Mouse (Mus musculus) lung, postnatal 0 days (tissue): ENCODE data around the gene Mau2. TPM values are rescaled to one million over a fixed set of nuclear protein-coding genes. Genes with fewer than 3 reads are reported as not detected.
"Not testable (repeated sequence)": the region's sequence is repeated elsewhere in the genome, so short reads cannot be mapped to it uniquely, and the experiment has no call there.

ENCODE experiments used
- ATAC-seq: fragments of 200-750 bp; cut with Nextera tagmentation; 2 replicates; pipeline ENCODE4 v1.8.0; 2017; ENCODE audit warnings: moderate library complexity
- DNase-seq: peaks from one replicate; pipeline ENCODE4 v3.0.0-alpha.2; 2016; ENCODE audit warnings: low spot score
- H3K27ac ChIP-seq: fragments of 300-500 bp; sonication (generic); 2 replicates; pipeline ENCODE4 v1.5.1; 2014; ENCODE audit warnings: antibody characterized with exemption, mild to moderate bottlenecking, low read length, mixed read lengths
- H3K27me3 ChIP-seq: fragments of 300-500 bp; sonication (generic); replicated peaks from 2 replicates; pipeline ENCODE4 v1.6.1; 2014; ENCODE audit warnings: low read length, mixed read lengths; ENCODE audit not compliant: insufficient read depth
- H3K36me3 ChIP-seq: fragments of 300-500 bp; sonication (generic); 2 replicates; pipeline ENCODE4 v1.6.1; 2014; ENCODE audit warnings: low read length, mixed read lengths; ENCODE audit not compliant: insufficient read depth
- H3K4me1 ChIP-seq: fragments of 300-500 bp; sonication (generic); 2 replicates; pipeline ENCODE4 v1.6.1; 2014; ENCODE audit warnings: antibody characterized with exemption, low read depth, low read length, mixed read lengths; ENCODE audit not compliant: insufficient read depth
- H3K4me2 ChIP-seq: fragments of 300-500 bp; sonication (generic); replicated peaks from 2 replicates; pipeline ENCODE4 v1.6.1; 2014; ENCODE audit warnings: low read depth, mild to moderate bottlenecking, low read length, moderate library complexity, mixed read lengths
- H3K4me3 ChIP-seq: fragments of 300-500 bp; sonication (generic); 2 replicates; pipeline ENCODE4 v1.5.1; 2014; ENCODE audit warnings: low read depth, low read length
- H3K9ac ChIP-seq: fragments of 300-500 bp; sonication (generic); replicated peaks from 2 replicates; pipeline ENCODE4 v1.6.1; 2014; ENCODE audit warnings: low read depth, mild to moderate bottlenecking
- H3K9me3 ChIP-seq: fragments of 300-500 bp; sonication (generic); 2 replicates; pipeline ENCODE4 v1.6.1; 2016; ENCODE audit warnings: low read length, mixed read lengths
- CTCF ChIP-seq: IDR thresholded peaks from 2 replicates; pipeline ENCODE4 v1.5.1; 2016; ENCODE audit warnings: antibody characterized with exemption, mild to moderate bottlenecking
- EP300 ChIP-seq: IDR thresholded peaks from 2 replicates; pipeline ENCODE4 v1.6.1; 2016; ENCODE audit warnings: antibody characterized with exemption, mild to moderate bottlenecking, control low read depth
- WGBS: fragments of 180-500 bp; shearing (Covaris S2); extraction: QIAGEN DNeasy Blood & Tissue Kit; methylation state at CpG from one replicate; pipeline ENCODE4 v1.1.7; 2014; 5-methylcytosine and 5-hydroxymethylcytosine counted together
- polyA plus RNA-seq: library from polyadenylated mRNA; unstranded; fragments of >200 nt; fragmentation: Nextera tagmentation; extraction: Ambion mirVana; gene quantifications from 2 replicates; pipeline ENCODE4 v1.2.1, GENCODE M21; 2015

Mau2 gene
- polyA plus RNA-seq, 1 experiment from 2014 or later: 37.1 TPM

- DNase-seq (no peak), ATAC-seq (no peak)
- no peak overlapping the region for H3K27ac ChIP-seq
- no peaks in the 10 kb centered on the region for H3K36me3 ChIP-seq
- 87% methylated on average over 3 of the region's 3 CpGs for WGBS
- H3K27me3 ChIP-seq: no peaks in the 10 kb centered on the region
- no peak overlapping the region for H3K4me3 ChIP-seq
- peaks cover 6% of the 10 kb centered on the region; the same call in 1 of the 2 replicates for H3K4me1 ChIP-seq
- H3K9me3 ChIP-seq: no peaks in the 10 kb centered on the region
- no peak overlapping the region for H3K4me2 ChIP-seq
- TF ChIP-seq EP300 (no peak), CTCF (no peak)
- H3K9ac ChIP-seq: no peak overlapping the region
Observed at GRCm38 (mm10) chr8:69998706-69999105, 43.8 kb downstream of the Mau2 start.

- H3K27ac ChIP-seq: peak overlapping the region; percentile 93
- H3K36me3 ChIP-seq: no peaks in the 10 kb centered on the region
- peak overlapping the region; percentile 50 for H3K4me3 ChIP-seq
- no peak for ATAC-seq
- 2% methylated on average over 35 of the region's 35 CpGs for WGBS
- peak overlapping the region; percentile 67 for H3K4me2 ChIP-seq
- H3K27me3 ChIP-seq: no peaks in the 10 kb centered on the region
- H3K9ac ChIP-seq: peak overlapping the region; percentile 59
- peaks cover 6% of the 10 kb centered on the region; the same call in 1 of the 2 replicates for H3K4me1 ChIP-seq
- no peaks in the 10 kb centered on the region for H3K9me3 ChIP-seq
- peak; percentile 69; the same call in 1 of the 2 replicates for TF ChIP-seq EP300
- peak; percentile 38; the same call in 1 of the 2 replicates for TF ChIP-seq CTCF
- no peak for DNase-seq
Observed at GRCm38 (mm10) chr8:69996589-69997285, 45.8 kb downstream of the Mau2 start.

GRCm38 (mm10) chr8:69995776-69996588 lies 46.6 kb downstream of the Mau2 start, which contains the start of gene Gatad2a:
Gene Gatad2a (minus strand): TSS chr8:69996384.
- TF ChIP-seq CTCF (peak; percentile 62), EP300 (no peak)
- under 1% methylated on average over 57 of the region's 87 CpGs for WGBS
- H3K27me3 ChIP-seq: no peaks in the 10 kb centered on the region
- H3K9me3 ChIP-seq: no peaks in the 10 kb centered on the region
- peaks cover 6% of the 10 kb centered on the region; the same call in 1 of the 2 replicates for H3K4me1 ChIP-seq
- no peaks in the 10 kb centered on the region for H3K36me3 ChIP-seq
- ATAC-seq: peak; percentile 97
- H3K27ac ChIP-seq: peak within 1 kb of the TSS; percentile 95
- peak within 1 kb of the TSS; percentile 87 for H3K9ac ChIP-seq
- peak within 1 kb of the TSS; percentile 73 for H3K4me2 ChIP-seq
- peak; percentile 100 for DNase-seq
- peak within 1 kb of the TSS; percentile 95 for H3K4me3 ChIP-seq

GRCm38 (mm10) chr8:69995422-69995775 lies 47.1 kb downstream of the Mau2 start:
- H3K27ac ChIP-seq: peak overlapping the region; percentile 95
- no peaks in the 10 kb centered on the region for H3K27me3 ChIP-seq
- 2% methylated on average over 7 of the region's 7 CpGs for WGBS
- no peak for ATAC-seq
- no peak for TF ChIP-seq EP300
- peak overlapping the region; percentile 73 for H3K4me2 ChIP-seq
- H3K4me3 ChIP-seq: peak overlapping the region; percentile 95
- H3K9ac ChIP-seq: peak overlapping the region; percentile 87
- H3K9me3 ChIP-seq: no peaks in the 10 kb centered on the region
- peaks cover 6% of the 10 kb centered on the region; the same call in 1 of the 2 replicates for H3K4me1 ChIP-seq
- no peak for DNase-seq
- no peaks in the 10 kb centered on the region for H3K36me3 ChIP-seq

DNA sequence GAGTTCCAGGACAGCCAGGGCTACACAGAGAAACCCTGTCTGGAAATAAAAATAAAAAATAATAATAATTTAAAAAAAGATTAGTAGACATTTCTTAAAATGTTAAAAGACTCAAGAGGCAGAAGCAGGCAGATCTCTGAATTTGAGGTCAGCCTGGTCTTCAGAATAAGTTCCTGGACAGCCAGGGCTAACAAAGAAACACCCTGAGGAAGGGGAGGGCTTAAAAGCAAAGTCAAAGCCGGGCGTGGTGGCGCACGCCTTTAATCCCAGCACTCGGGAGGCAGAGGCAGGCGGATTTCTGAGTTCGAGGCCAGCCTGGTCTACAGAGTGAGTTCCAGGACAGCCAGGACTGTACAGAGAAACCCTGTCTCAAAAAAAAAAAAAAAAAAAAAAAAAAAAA lies 53.6 kb downstream of the Mau2 start:
- not testable (repeated sequence) for ATAC-seq, H3K36me3 ChIP-seq, H3K27ac ChIP-seq, H3K4me2 ChIP-seq, H3K4me1 ChIP-seq, H3K9me3 ChIP-seq, H3K27me3 ChIP-seq, H3K4me3 ChIP-seq, DNase-seq, H3K9ac ChIP-seq
- WGBS: 86% methylated on average over 5 of the region's 7 CpGs

DNA sequence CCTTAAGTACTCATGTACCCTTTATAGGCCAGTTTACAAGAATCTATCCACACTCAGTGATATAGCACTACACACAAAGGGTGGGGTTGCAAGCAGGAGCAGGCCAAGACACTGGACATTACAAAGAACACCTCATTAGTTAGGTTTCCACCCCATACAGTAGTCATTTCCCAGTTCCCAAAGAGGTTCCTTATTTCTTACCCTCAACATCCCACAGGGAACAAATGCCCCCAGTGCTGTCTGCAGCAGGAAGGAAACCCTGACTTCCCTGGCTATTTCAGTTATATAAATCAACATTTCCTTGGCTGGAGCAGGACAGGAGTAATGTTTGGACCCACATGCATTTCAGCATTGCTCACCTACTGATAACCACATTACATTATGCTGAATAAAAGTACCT lies 54.8 kb downstream of the Mau2 start:
- H3K4me2 ChIP-seq: no peak overlapping the region
- ATAC-seq (peak; percentile 71), DNase-seq (peak; percentile 23)
- no peaks in the 10 kb centered on the region for H3K9me3 ChIP-seq
- no peak overlapping the region for H3K27ac ChIP-seq
- peak; percentile 73 for TF ChIP-seq EP300
- TF ChIP-seq CTCF: no peak
- H3K9ac ChIP-seq: no peak overlapping the region
- no peaks in the 10 kb centered on the region for H3K27me3 ChIP-seq
- H3K4me1 ChIP-seq: no peaks in the 10 kb centered on the region; the same call in 1 of the 2 replicates
- no peaks in the 10 kb centered on the region for H3K36me3 ChIP-seq
- H3K4me3 ChIP-seq: no peak overlapping the region
